Mouse (Mus musculus) gastrocnemius, postnatal 25 days (tissue): ENCODE measurements around the gene Tmem235. TPM values are rescaled to one million over a fixed set of nuclear protein-coding genes. Genes with fewer than 3 reads are reported as not detected.
"Not testable (repeated sequence)": the region's sequence is repeated elsewhere in the genome, so short reads cannot be mapped to it uniquely, and the experiment has no call there.

ENCODE experiments used
- DNase-seq: peaks from one replicate; pipeline ENCODE4 v3.0.0; 2022
- total RNA-seq, 2 experiments: library from RNA; stranded (reverse); gene quantifications; 1 replicate in 1 of 2; 2 replicates in 1 of 2; pipeline ENCODE4 v1.2.3; 2021

Gene Tmem235
- total RNA-seq, 2 experiments from 2014 or later = not detected

DNA sequence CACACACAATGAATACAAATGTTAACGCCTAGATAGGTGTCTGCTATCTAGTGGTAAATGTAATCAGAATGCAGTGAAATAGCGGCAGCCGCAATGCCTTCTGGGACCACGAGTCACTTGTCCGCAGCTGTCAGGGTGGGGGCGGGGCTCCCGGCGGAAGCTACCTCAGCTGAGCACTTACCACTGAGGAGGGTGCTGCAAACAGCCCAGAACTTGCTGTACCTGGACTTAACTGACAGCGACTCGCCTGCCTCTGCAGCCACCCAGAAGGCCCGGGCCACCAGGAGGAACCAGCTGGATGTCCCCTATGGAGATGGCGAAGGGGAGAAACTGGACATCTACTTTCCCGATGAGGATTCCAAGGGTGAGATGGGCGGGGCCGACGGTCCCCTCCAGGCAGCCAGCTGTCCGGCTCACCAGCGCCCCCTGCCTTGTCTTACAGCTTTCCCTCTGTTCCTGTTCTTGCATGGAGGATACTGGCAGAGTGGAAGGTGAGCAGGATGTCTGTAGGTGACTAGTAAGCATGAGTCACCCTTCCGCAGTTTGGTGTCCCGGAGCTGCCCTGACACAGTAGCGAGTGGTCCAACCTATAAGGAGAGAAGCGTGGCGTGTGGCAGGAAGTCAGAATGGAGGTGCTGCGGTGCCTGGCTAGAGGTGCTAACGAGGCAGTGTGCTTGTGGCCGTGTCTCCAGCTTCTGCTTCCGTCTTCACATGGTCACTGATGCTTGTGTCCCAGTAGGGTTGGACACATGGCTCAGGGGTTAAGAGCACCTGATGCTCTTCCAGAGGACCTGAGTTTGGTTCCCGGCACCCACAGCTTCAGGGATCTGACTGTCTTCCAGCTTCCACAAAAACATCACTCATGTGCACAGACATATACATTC is 28.2 kb upstream of the Tmem235 start:
- DNase-seq = peak; percentile 81

DNA sequence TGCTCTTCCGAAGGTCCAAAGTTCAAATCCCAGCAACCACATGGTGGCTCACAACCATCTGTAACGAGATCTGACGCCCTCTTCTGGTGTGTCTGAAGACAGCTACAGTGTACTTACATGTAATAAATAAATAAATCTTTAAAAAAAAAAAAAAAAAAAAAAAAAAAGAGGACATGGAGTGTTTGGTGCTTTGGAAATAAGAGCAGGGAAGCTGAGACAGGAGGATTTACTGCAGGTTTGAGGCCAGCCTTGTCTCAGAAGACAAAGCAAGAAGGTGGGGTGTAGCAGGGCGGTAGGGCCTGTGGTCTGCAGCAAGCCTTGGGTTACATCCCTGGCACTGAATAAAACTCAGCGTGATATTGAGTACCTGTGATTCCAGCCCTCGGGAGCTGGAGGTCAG is 27.0 kb upstream of the Tmem235 start:
- not testable (repeated sequence) for DNase-seq

DNA sequence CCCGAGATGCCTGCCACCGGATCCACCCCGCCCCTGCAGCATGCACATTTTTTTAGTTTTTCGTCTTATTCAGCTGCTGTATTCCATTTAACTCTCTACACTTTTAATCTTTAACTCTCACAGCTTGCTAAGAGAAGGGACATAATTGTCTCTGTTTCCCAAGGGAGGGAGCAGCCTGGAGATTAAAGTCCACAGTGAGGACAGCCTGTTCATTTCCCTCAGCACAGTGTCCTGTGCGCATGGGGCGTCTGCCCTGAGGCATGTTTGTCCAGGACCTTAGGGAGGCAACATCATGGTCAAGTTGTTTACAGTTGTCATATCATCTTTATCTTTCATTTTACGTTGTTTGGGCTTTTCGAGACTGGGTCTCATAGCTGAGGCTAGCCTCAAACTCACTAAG is 26.5 kb upstream of the Tmem235 start:
- no peak for DNase-seq

DNA sequence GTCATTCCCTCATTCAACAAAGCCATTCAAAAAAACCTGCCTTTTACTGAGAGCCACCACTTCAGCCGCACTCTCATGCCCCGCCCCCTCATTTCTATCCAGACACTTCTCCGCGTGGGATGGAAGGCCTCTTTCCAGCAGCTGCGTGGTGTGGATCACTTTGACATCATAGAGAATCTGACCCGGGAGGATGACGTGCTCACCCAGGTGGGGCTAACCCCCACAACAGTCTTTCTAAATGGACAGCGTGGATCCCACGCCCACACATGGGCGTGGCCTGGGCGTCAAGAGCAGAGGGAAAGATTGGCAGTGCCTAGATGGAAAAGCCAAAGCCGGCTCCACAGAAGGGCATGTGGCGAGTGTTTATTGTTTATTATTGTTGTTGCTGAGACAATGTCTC is 24.2 kb upstream of the Tmem235 start:
- DNase-seq = no peak

DNA sequence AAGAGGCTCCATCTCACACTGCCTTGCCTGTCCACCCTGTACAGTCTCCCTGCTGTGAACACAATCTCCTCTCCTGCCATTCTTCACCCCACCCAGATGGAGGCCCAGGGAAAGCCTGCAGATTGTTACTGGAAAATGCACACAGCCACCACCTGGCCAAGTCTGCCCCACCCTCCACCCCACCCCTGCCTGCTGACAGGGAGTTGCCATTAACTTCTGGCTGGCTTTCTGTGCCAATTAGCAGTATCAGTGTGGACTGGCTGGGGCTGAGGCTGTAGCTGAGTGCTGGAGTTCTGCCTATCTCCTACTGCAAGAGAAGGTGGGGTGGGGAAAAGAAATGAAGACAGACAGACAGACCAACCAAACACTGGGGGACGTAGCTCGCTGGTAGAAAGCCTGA is 22.0 kb upstream of the Tmem235 start:
- DNase-seq = no peak

DNA sequence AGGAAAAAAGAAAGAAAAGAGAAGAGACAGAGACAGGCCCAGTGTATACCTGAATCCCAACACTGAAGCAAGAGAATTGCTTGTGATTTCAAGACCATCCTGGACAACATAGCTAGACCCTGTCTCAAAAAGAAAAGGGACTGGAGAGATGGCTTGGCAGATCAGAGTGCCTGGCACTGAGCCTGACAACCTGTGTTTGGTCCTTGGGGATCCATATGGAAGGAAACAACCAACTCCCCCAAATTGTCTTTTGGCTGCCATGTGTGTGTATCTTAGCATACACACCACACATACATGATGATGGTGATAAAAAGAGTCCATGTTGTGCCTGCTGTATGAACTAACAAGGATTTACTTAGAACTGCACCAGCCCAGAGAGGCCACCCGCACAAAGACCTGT is 21.5 kb upstream of the Tmem235 start:
- no peak for DNase-seq

DNA sequence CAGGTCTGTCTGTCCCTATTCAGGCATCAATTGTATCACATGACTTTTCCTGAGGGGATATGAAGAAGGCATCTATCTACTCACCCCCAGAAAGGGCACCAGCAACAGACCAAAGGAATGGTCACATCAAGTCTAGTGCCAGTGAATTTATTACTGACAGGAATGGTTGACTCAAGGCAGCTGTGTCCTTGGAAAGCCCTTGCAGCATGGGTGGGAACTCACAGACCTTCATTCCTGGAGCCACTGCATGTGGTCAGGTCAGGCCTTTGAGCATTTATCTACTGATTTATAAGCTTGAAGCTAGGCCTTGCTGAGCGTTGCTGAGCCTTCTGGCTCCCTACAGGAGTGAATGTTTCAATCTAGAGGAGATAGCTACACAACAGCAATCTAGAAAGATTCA is 19.6 kb upstream of the Tmem235 start:
- no peak for DNase-seq

DNA sequence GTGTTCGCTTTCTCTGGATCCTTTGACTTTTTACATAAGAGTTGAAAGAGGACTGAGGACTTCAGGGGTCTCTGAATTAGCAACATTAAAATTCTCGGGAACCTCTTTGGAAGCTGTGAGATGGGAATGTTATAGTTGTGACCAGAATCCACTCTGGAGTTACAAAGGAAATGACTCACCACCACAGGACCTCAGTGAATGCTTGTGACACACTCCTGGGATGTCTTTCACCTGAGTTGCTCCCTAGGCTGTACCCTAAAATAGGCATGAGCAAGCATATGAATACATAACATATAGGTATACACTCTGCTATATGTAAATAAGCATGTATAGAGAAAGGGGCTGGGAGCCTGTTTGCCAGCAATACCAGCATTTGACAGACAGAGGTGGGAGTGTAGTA is 17.1 kb upstream of the Tmem235 start:
- no peak for DNase-seq

DNA sequence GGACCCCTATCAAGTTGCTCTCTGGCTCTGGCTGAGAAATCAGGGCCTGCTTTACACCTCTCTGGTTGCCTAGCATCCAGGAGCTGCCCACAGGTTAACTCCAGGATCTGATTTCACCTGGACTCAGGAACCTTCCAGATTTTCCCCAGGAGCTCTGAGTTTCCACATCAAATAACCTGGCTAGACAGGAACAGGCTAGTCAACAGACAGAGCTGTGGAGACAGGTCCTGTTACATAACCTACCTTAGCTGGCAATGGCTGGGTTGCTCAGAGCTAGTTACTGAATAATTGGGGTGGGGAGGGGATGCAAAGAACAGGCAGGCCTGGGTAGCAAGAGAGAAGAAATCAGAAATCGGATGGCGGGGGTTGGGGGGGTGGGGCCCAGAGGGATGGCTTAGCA is 15.6 kb upstream of the Tmem235 start:
- DNase-seq = no peak

DNA sequence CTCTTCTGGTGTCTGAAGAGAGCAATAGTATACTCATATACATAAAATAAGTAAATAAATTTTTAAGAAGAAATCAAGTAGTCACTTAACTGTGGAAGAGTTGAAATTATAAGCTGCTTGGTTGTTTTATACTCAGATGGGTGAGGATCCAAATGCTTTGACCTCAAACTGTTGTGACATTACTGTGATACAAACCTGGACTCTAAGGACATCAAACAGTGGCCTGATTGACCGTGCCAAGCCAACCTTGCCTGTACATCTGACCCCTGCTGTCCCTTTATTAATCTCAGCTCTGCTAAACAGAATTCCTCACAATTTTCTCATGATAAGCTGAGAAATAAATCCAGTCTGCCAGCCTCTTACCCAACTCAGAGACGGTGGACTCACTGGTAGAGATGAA is 14.9 kb upstream of the Tmem235 start:
- no peak for DNase-seq

DNA sequence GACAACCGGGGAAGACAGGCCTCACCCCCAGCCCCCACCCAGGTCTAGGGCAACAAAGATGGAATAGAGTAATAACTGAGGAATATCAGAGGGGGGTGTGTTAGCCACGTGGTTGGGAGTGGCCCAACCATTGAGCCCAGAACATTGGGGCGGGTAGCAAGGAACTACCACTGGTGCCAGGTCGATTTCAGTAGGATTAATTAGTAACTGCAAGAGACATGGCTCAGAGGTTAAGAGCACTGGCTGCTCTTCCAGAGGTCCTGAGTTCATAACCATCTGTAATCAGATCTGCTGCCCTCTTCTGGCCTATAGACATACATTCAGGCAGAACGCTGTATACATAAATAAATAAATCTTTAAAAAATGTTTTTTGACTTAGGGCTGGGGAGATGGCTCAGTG is 13.9 kb upstream of the Tmem235 start:
- DNase-seq = no peak

DNA sequence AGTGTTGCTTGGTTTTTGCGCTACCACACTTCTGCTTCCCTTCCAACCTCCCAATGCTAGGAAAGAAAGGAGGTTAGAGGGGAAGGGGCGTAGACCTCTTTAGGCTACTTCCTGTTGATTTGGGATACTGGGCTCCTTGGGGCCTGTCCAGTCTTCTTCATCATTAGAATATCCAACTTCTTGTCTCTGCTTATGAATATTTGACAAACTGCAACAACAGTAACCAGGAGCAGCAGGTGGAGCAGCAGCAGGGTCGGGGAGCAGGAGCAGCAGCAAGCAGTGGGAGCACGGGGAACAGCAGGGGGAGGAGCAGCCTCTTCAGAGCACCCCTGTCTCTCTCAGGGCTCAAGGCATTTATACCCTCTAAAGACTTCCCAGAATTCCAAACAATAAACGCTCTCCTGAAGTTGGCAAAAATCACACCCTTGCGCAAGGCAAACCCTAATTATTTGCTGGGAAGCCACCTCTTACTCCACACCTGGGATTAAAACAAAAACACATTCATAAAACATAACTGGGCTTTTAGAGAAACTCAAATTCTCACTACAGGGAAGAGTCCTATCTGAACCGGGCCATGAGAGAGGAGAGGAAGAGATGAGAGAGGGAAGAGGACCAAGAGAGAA is 12.8 kb upstream of the Tmem235 start:
- DNase-seq = no peak

DNA sequence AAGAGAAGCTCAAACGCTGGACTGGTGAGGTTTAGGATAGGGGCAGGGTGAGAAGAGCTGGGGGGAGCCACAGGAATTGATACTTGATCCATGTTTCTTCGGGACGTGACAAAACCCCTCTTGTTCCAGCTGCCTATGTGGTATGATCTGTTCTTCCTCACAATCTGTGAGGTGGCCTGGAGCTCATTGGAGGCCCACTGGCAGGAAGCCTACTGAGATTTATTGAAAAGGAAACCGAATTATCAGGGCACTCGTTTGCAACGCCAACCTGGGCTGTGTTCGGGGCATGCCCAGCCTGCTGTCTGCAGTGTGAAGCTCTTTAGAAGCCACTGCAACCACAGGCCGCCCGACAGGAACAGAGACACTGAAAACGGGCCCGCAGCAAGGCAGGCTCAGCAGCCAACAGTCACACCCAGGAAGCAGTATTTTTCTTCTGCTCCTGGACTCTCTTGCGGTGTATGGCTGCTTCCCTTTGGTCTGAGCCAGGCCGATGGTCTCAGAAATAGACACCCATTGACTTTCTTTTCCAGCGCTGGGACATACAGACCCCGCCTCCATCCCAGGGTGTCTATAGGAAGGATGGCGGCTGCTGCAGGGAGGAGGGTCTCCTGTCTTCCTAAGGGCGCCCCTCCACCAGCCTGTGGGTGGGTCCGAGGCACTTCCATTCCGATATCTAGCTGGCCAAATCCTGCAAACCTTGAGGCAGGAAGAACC is 12.1 kb upstream of the Tmem235 start:
- DNase-seq = no peak

DNA sequence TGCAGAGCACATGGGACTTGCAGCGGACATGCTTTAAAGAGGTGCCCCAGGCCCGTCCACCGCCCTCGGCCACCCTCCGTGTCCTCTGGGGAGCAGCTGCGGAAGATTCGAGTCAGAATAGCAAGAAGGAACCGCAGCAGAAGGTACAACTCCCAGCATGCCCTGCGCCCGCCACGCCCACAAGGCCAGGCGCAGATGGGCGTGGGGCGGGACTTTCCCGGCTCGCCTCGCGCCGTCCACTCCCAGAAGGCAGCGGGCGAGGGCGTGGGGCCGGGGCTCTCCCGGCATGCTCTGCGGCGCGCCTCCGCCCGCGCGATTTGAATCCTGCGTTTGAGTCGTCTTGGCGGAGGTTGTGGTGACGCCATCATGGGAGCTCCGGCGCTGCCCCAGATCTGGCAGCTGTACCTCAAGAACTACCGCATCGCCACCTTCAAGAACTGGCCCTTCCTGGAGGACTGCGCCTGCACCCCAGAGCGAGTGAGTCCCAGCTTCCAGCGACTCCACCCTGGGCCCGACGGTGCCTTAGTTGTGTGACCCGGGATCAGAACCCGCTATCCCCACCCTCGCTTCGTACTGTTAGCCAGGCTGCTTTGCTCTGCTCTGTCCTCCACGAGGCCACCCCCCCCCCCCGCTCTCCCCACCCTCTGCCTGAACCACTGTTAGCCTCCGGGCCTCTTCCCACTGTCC is 11.4 kb upstream of the Tmem235 start, which contains the start of gene Birc5:
Gene Birc5 (plus strand): TSS at position 267 of the 687 bp plus-strand sequence.
- peak; percentile 95 for DNase-seq

DNA sequence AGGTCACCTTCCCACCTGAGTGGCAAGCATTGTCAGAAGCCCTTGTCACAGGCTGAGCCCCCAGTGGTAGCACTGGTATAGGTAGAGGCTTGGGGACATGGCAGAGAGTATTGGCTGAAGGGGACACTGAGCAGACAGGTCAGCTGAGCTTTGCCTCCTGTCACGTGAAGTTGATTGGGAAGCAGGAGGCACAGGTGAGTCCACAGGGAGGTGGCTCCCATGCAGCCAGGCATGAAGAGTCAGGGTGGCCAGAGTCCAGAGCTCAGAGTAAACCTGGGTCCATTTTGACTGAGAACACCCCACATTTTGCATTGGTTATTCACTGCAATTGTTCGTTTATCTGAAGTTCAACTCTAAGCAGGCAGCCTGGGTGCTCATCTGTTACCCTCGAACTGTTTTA is 7.7 kb upstream of the Tmem235 start:
- no peak for DNase-seq

DNA sequence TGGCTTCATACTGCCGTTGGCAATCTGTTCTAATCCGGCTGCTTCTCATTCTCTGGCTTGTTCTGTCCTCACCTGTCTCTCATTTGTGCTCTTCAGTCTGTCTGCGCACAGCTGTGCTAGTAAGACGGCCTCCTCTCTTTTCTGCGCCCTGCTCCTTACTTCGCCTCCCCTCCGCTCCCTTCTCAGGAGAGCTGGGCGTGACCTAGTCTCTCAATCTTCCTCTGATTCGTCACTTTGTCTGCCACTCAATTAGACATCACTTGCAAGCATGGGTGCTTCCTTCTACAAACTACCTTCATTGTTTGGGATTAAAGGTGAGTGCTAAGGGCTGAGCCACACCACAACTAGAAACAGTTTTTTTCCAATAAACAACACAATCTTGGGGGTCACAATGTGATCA is 6.3 kb upstream of the Tmem235 start:
- no peak for DNase-seq

DNA sequence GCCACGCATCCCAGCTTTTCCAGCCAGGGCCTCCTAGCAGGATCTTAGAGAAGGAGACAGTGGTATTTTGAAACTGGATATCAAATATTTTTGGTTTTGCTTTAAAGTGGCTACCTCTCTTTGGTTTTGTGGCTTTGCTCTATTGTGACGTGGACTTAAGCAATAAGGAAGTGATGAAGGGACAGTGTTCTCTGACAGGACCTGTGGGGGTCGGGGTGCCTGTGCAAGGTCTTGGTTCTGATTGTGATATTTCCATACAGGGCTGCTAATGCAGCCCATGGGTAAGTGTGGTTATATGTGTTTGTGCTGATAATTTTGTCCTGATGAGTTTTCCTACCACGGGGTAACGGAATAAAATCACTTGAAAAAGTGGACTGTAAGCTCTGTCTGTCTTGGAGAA is 5.2 kb upstream of the Tmem235 start:
- DNase-seq = no peak

DNA sequence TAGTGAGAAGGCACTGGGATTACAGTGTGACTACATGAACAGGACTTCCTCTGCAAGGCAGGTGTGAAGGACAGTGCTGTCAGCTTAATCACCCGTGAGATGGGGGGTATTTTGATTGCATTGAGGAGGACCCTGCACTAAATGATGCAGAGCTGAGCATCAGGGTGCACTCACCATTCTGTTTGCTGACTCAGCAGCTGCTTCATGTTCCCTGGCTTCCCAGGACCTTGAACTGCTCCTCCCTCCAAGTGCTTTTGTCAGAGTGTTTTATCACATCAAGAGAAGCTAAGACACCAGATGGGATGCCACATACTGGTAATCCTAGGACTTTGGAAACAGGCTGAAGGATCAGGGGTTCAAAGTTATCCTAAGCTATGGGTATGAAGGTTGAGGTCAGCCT is 4.6 kb upstream of the Tmem235 start:
- DNase-seq = no peak

DNA sequence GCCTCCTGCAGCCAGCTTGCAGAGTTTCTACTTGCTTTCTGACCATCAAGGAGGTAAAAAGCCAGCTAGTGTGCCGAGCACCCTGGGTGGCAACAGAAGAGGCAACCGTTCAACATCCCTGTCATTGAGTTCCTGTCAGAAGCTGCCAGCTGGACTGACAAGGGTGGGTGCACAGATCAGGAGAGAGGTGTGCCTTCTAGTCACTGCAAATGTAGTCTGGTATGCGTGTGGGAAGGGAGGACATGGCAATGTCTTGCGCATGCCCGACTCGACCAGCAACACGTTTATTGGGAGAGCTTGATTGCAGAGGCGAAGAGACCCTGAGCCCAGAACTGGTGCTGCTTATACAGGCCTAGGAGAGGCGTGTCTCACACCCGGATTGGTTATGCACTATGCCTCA is 3.1 kb upstream of the Tmem235 start:
- no peak for DNase-seq

DNA sequence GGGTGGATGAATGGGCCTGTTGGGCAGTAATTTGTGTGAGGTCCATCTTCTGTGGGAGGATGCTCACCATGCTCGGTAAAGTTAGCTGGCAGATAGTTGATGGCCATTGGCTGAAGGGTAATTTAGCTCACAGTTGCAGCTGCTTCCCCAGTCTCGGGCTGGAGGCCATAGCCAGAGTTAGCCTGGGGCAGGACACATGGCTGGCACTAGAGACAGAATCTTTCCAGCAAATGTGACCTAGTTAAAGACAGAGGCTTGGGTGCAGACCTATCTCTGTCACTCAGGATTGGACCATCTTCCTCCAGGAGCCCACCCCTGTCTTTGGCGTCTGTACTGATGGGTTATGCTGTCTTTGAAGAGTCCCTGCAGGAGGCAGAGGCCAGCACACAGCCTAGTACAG is 2.2 kb upstream of the Tmem235 start:
- no peak for DNase-seq

DNA sequence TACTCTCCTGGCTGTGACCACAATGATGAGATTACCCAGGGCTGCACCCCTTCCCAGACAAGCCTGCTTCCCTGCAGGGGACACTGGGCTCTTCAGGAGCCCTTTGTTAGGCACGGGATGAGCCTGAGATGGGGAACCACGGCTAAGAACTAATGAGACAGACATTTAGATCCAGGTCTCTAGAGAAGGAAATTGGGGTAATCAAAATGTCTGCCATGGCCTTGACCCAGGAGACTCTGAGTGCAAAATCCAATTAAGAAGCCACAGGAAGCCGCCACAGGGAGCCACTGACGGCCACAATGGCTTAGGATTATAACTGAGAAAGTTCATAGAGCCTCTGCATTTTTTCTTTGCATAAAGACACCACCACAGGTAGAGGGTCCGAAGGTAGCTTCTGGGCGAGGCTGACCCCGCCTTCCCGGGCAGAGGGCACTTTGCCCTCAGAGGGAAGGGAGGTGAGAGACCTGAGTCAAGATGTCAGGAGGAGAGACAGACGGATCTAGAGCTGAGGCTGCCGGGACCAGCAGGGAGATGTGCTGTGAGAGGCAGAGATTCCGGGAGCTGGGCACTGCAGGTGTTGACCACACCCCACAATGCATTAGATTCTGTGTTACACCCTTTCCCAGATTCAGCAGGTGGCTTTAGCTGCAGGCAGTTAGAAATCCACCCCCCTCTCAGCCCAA is 2.8 kb downstream of the Tmem235 start:
- DNase-seq = no peak

DNA sequence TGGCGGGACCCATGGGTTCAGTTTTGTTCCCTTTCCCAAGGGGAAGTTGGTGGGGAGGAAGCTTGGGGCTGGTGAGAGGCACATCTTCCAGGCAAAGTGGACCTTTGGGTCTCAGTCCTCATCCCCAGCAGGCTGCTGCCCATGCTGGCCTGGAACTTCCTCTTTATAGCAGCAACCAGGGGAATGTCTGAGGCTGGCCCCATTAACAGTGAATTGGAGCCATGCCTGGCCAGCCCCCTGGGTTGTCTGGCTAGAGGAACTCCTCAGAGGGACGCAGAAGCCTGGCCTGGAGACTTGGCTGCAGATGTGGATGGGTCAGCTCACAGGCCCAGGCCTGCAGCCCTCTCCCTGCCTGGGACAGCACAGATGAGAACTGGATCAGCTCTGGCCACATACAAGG is 4.3 kb downstream of the Tmem235 start:
- no peak for DNase-seq
